Mouse (Mus musculus) liver, postnatal 0 days (tissue): ENCODE data around the gene Megf8. TPM values are rescaled to one million over a fixed set of nuclear protein-coding genes. Genes with fewer than 3 reads are reported as not detected.

Experiments
- ATAC-seq: fragments of 200-750 bp; cut with Nextera tagmentation; 2 replicates; pipeline ENCODE4 v1.8.0; 2017; ENCODE audit warnings: mild to moderate bottlenecking, moderate library complexity
- DNase-seq: peaks from one replicate; pipeline ENCODE4 v3.0.0-alpha.2; 2016
- H3K27ac ChIP-seq: fragments of 300-500 bp; sonication (generic); 2 replicates; pipeline ENCODE4 v1.5.1; 2014; ENCODE audit warnings: antibody characterized with exemption, moderate library complexity, mild to moderate bottlenecking, low read depth
- H3K27me3 ChIP-seq: fragments of 300-500 bp; sonication (generic); 2 replicates; pipeline ENCODE4 v1.6.1; 2014; ENCODE audit warnings: low read length, control low read depth, mixed read lengths; ENCODE audit not compliant: insufficient read depth
- H3K36me3 ChIP-seq: fragments of 300-500 bp; sonication (generic); replicated peaks from 2 replicates; pipeline ENCODE4 v1.6.1; 2014; ENCODE audit warnings: mild to moderate bottlenecking, control low read depth, low read length, moderate library complexity, mixed read lengths; ENCODE audit not compliant: insufficient read depth
- H3K4me1 ChIP-seq: fragments of 300-500 bp; sonication (generic); 2 replicates; pipeline ENCODE4 v1.6.1; 2014; ENCODE audit warnings: antibody characterized with exemption, mild to moderate bottlenecking, control low read depth; ENCODE audit not compliant: insufficient read depth
- H3K4me2 ChIP-seq: fragments of 300-500 bp; sonication (generic); 2 replicates; pipeline ENCODE4 v1.6.1; 2014; ENCODE audit warnings: low read depth, mild to moderate bottlenecking, low read length, moderate library complexity, mixed read lengths
- H3K4me3 ChIP-seq: fragments of 300-500 bp; sonication (generic); 2 replicates; pipeline ENCODE4 v1.5.1; 2014; ENCODE audit warnings: low read depth, low read length
- H3K9ac ChIP-seq: fragments of 300-500 bp; sonication (generic); replicated peaks from 2 replicates; pipeline ENCODE4 v1.6.1; 2014; ENCODE audit warnings: mild to moderate bottlenecking, moderate library complexity
- H3K9me3 ChIP-seq: fragments of 300-500 bp; sonication (generic); 2 replicates; pipeline ENCODE4 v1.6.1; 2016; ENCODE audit warnings: mild to moderate bottlenecking, control low read depth, low read length, mixed read lengths
- CTCF ChIP-seq: sonication (generic); IDR thresholded peaks from 2 replicates; pipeline ENCODE4 v1.5.1; 2016; ENCODE audit warnings: antibody characterized with exemption, low read depth
- EP300 ChIP-seq: IDR thresholded peaks from 2 replicates; pipeline ENCODE4 v1.6.1; 2016; ENCODE audit warnings: antibody characterized with exemption, low read depth, mild to moderate bottlenecking
- WGBS: fragments of 180-500 bp; shearing (Covaris S2); extraction: QIAGEN DNeasy Blood & Tissue Kit; methylation state at CpG from one replicate; pipeline ENCODE4 v1.1.7; 2014; ENCODE audit not compliant: insufficient replicate concordance; 5-methylcytosine and 5-hydroxymethylcytosine counted together
- polyA plus RNA-seq: library from polyadenylated mRNA; unstranded; fragments of >200 nt; fragmentation: Nextera tagmentation; extraction: Ambion mirVana; gene quantifications from 2 replicates; pipeline ENCODE4 v1.2.1, GENCODE M21; 2015

Megf8 gene
- polyA plus RNA-seq, 1 experiment from 2014 or later = 0.81 TPM

DNA sequence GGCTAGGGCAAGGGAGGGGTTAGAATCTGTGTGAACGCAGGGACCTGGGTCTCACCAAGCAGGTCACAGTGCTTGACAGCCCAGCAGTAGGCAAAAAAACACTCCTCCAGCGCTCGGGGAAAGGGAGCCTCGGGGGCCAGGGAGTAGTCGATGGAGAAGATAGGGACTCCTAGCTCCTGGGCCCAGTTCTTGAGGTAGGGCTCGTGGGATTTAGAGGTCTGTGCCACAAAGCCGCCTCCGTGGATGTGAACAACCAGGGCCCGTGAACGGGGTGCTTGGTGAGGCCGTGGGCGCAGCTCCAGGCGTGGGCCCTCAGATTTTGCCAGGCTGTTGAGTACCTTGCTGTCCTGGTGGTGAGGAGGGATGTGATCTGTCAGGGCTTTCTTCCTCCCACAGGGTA lies 67.4 kb downstream of the Megf8 start:
- Histone ChIP-seq H3K27ac (no peak overlapping the region), H3K4me1 (peaks cover 37% of the 10 kb centered on the region), H3K27me3 (no peaks in the 10 kb centered on the region), H3K36me3 (peaks cover 61% of the 10 kb centered on the region), H3K4me3 (no peak overlapping the region), H3K4me2 (no peak overlapping the region), H3K9ac (no peak overlapping the region), H3K9me3 (no peaks in the 10 kb centered on the region)
- no peak for ATAC-seq
- TF ChIP-seq CTCF = no peak
- TF ChIP-seq EP300 = no peak
- WGBS = 83% methylated on average over 13 of the region's 13 CpGs
- no peak for DNase-seq

- no peak overlapping the region for H3K9ac ChIP-seq
- peaks cover 61% of the 10 kb centered on the region for H3K36me3 ChIP-seq
- TF ChIP-seq EP300 = no peak
- H3K27me3 ChIP-seq = no peaks in the 10 kb centered on the region
- H3K4me2 ChIP-seq = peak overlapping the region; percentile 36; the same call in 1 of the 2 replicates
- no peaks in the 10 kb centered on the region for H3K9me3 ChIP-seq
- H3K27ac ChIP-seq = 0 out of 2 replicates have a peak overlapping the region, but pooled peaks have one; percentile 93
- no peak overlapping the region for H3K4me3 ChIP-seq
- H3K4me1 ChIP-seq = peaks cover 37% of the 10 kb centered on the region
- 46% methylated on average over 9 of the region's 9 CpGs for WGBS
- DNase-seq (peak; percentile 35), ATAC-seq (no peak)
These were observed 67.9 kb downstream of the Megf8 start for GRCm38 (mm10) chr7:25384818-25385217.

DNA sequence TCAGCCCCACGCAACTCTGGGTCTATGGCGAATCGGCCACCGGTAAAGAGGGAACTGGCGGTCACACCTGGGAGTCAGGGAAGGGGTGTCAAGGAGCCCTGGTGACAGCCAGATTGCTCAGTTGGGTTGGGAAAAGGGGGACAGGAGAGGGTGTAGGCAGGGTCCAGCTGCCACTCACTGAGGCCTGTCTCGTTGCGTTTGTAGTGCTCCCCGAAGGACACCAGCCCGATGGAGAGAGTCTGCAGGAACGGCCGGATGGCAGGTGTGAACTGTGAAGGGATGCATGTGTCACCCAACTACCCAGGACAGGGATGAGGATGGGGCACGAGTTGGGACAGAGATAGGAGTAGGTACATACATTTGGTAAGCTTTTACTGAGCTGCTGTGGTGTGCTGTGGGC lies 68.3 kb downstream of the Megf8 start:
- Histone ChIP-seq H3K27ac (peak overlapping the region; percentile 93), H3K4me3 (no peak overlapping the region), H3K4me1 (peaks cover 39% of the 10 kb centered on the region), H3K36me3 (peaks cover 61% of the 10 kb centered on the region), H3K9me3 (no peaks in the 10 kb centered on the region), H3K27me3 (no peaks in the 10 kb centered on the region), H3K9ac (no peak overlapping the region), H3K4me2 (peak overlapping the region; percentile 36; the same call in 1 of the 2 replicates)
- ATAC-seq = no peak
- DNase-seq = no peak
- WGBS = 81% methylated on average over 12 of the region's 12 CpGs
- TF ChIP-seq CTCF = no peak
- no peak for TF ChIP-seq EP300

GRCm38 (mm10) chr7:25385850-25386555 lies 69.0 kb downstream of the Megf8 start:
- Histone ChIP-seq H3K9ac (peak overlapping the region; percentile 51), H3K4me2 (peak overlapping the region; percentile 36), H3K27ac (peak overlapping the region; percentile 93), H3K27me3 (no peaks in the 10 kb centered on the region), H3K4me1 (peaks cover 47% of the 10 kb centered on the region), H3K36me3 (peaks cover 55% of the 10 kb centered on the region), H3K4me3 (no peak overlapping the region), H3K9me3 (no peaks in the 10 kb centered on the region)
- 27% methylated on average over 12 of the region's 12 CpGs for WGBS
- TF ChIP-seq CTCF (no peak), EP300 (peak; percentile 28; the same call in 1 of the 2 replicates)
- ATAC-seq (peak; percentile 58), DNase-seq (peak; percentile 82)

DNA sequence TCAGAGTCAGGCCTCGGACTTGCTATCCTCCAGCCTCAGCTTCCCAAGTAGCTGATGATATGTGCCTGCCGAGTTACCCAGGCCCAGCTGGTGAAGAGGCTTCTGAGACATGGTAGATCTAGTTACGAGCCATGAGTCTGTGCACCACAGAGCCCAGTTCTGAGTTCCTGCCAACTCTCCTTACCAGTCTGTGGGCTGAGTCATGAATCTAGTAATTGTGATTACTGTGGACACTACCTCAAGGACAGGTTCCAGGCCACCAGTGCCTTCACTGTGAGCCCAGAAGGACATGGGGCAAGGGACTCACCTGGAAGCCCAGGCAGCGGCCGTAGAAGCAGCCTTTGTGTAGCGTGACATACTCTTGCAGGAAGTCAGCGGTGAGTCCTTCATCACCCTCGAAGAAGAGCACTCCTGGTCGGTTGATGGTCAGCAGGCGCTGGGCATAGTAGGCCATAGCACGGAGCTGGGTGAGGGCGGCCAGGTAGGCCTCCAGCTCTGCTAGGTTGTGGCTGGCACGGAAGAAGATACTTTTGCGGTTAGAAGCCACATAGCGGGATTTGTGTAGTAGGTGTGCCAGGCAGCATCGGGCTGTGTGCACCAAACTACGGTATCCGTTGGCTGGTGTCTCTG lies 71.0 kb downstream of the Megf8 start:
- Histone ChIP-seq H3K9me3 (no peaks in the 10 kb centered on the region), H3K4me3 (no peak overlapping the region), H3K27me3 (no peaks in the 10 kb centered on the region), H3K36me3 (peaks cover 42% of the 10 kb centered on the region), H3K4me2 (no peak overlapping the region), H3K4me1 (peaks cover 56% of the 10 kb centered on the region), H3K27ac (no peak overlapping the region), H3K9ac (no peak overlapping the region)
- no peak for DNase-seq
- no peak for ATAC-seq
- WGBS = 90% methylated on average over 18 of the region's 18 CpGs
- TF ChIP-seq EP300 (no peak), CTCF (no peak)

- no peak overlapping the region for H3K4me2 ChIP-seq
- ATAC-seq (no peak), DNase-seq (no peak)
- no peaks in the 10 kb centered on the region for H3K27me3 ChIP-seq
- H3K4me3 ChIP-seq = no peak overlapping the region
- no peak overlapping the region for H3K27ac ChIP-seq
- H3K9ac ChIP-seq = no peak overlapping the region
- peaks cover 32% of the 10 kb centered on the region for H3K36me3 ChIP-seq
- H3K9me3 ChIP-seq = no peaks in the 10 kb centered on the region
- WGBS = 84% methylated on average over 7 of the region's 7 CpGs
- peaks cover 61% of the 10 kb centered on the region for H3K4me1 ChIP-seq
- TF ChIP-seq EP300 = no peak
- no peak for TF ChIP-seq CTCF
These were observed 72.0 kb downstream of the Megf8 start for GRCm38 (mm10) chr7:25388916-25389315.
